Mouse (Mus musculus) cortical plate, adult 2 months (tissue): ENCODE results near the gene Sept10.

Experiments used
- CTCF ChIP-seq: fragments of 200-500 bp; IDR thresholded peaks from 2 replicates; pipeline ENCODE4 v1.5.1; 2011; ENCODE audit warnings: mild to moderate bottlenecking, control low read depth, low read length; ENCODE audit not compliant: insufficient read depth; ENCODE audit errors: extremely low read depth
- POLR2A ChIP-seq: fragments of 200-500 bp; IDR thresholded peaks from 2 replicates; pipeline ENCODE4 v1.6.1; 2011; ENCODE audit warnings: mild to moderate bottlenecking, low read length, control low read depth; ENCODE audit not compliant: insufficient read depth; ENCODE audit errors: extremely low read depth

DNA sequence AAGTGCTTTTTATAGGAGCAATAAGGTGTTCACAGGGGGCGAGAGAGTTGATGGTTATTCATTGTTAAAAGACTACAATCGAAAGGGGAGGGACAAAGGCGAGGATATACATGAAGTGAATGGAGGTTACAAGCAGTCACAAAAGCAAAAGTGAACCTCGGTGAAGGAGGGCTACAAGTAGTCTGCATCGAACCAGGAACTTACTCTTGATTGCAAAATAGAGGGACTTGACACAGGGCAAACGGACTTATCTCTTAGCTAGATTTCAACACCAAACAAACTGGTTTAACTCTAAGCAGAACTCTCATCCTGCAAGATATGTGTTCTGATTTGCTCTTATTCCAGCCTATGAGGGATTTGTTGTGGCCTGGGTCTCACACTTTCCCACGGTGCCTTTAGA lies 41.3 kb upstream of the Sept10 start:
- TF ChIP-seq POLR2A (no peak), CTCF (no peak)
